Mouse (Mus musculus): ENCODE measurements at regions not wholly inside any gene's neighbourhood (a gene's known extent, or its start where the extent isn't known, plus 50 kb on each side); places are given as distances from the start of the nearest gene placed in this dataset.

DNA sequence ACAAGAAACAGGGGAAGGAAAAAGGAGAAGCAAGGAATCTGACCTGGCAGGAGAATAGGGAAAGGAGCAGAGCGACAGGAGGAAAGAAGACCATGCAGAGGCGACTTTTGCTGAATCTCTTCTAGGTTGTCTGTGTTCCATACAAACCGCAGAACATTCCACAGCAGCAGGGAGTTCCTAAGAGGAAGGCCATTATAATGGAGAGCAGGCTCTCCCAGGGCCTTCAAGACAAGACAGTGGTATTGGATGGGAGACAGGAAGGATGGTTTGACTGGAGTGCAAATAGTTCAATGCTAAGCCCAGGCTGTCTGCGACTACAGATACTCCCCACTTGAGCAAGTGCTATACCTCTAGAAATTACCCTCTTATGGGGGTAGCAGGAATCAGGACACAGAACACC is 176.1 kb upstream of the Sox2 start:
- TF ChIP-seq CTCF (IDR thresholded peaks at IDR 0.05; ENCODE audit: control insufficient read depth, insufficient read depth, insufficient read length) (no peak), MAX (IDR thresholded peaks at IDR 0.05) (no peak), USF1 (IDR thresholded peaks at IDR 0.05; ENCODE audit: low read depth) (no peak), FOSL1 (IDR thresholded peaks at IDR 0.05; ENCODE audit: insufficient read depth, low read length, poor library complexity, severe bottlenecking) (no peak), MYOG (IDR thresholded peaks at IDR 0.05; ENCODE audit: control insufficient read depth, extremely low read depth, insufficient read length) (no peak)
